Mouse (Mus musculus): Measurements from ENCODE around the gene Acbd7. TPM values are rescaled to one million over a fixed set of nuclear protein-coding genes. Genes with fewer than 3 reads are reported as not detected.

Acbd7 gene
- polyA plus RNA-seq, 1 experiment from 2014 or later: 3.4 TPM

DNA sequence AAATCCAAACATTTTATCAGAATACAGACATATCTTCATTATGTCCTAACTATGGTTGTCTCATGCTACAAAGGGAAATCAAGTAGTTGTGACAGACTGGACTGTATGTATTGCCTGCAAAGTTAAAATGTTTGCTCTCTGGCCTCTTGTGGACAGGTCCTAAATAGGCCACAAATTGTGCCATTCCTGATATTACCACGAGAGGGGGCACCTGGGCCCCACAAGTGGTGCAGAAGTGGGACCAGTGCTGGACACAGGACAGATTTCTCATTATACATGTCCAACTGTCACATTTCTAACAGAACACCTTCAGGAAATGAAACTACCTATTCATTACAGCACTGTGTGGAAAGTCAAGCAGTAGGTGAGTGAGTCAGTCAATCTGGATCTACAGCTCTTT, 8.6 kb upstream of the Acbd7 start:
- DNase-seq (ENCODE audit: low spot score) (peak; percentile 65), ATAC-seq (ENCODE audit: low FRiP score) (no peak)
- Histone ChIP-seq H3K36me3 (replicated peaks; ENCODE audit: control insufficient read depth, insufficient read depth) (peaks cover 66% of the 10 kb centered on the region), H3K4me1 (replicated peaks; ENCODE audit: control insufficient read depth, insufficient read depth, low read length) (peaks cover 7% of the 10 kb centered on the region), H3K9me3 (ENCODE audit: control insufficient read depth, low read length) (no peaks in the 10 kb centered on the region), H3K27ac (no peak overlapping the region), H3K4me2 (replicated peaks) (no peak overlapping the region), H3K27me3 (ENCODE audit: control insufficient read depth, insufficient read depth, low read length) (no peaks in the 10 kb centered on the region), H3K9ac (no peak overlapping the region), H3K4me3 (replicated peaks; ENCODE audit: low read length) (no peak overlapping the region)
- 21% methylated on average over 1 of the region's 1 CpGs for WGBS

DNA sequence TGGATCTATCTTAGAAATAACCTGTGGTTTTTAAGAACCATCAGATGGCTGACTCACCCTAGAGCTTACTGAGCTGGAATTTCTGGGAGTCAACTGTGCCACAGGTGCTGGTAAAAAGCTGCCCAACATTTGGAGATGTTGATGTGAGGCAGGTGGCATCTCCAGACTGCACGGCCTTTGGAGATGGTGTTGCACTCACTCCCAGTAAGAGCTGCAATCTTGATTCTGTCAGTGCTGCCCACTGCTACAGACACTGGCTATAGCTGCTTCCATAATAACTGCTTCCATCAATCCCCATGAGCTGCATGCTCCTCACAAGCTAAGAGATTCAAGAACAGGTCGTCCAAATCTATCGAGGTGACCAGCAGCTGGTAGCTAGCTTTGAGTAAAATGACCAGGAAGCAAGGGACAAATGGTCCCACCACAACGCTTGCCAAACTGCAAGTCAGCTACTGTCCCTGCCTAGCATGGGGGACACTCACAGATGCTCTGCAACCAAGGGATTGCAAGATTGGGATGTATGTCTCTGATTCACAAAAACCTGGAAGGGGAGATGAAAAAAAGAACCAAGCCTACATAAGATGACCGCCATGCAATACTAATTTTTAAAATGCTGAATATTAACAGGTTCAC, 4.8 kb upstream of the Acbd7 start:
- 84% methylated on average over 5 of the region's 5 CpGs for WGBS
- ATAC-seq (ENCODE audit: low FRiP score): no peak
- DNase-seq (ENCODE audit: low spot score): no peak
- no peaks in the 10 kb centered on the region for H3K27me3 ChIP-seq (ENCODE audit: control insufficient read depth, insufficient read depth, low read length)
- H3K4me1 ChIP-seq (replicated peaks; ENCODE audit: control insufficient read depth, insufficient read depth, low read length): peaks cover 12% of the 10 kb centered on the region
- H3K36me3 ChIP-seq (replicated peaks; ENCODE audit: control insufficient read depth, insufficient read depth): peaks cover 32% of the 10 kb centered on the region
- no peaks in the 10 kb centered on the region for H3K9me3 ChIP-seq (ENCODE audit: control insufficient read depth, low read length)
- peak overlapping the region; percentile 68 for H3K4me2 ChIP-seq (replicated peaks)
- 0 out of 2 replicates have a peak overlapping the region, but pooled peaks have one; percentile 87 for H3K27ac ChIP-seq
- H3K4me3 ChIP-seq (replicated peaks; ENCODE audit: low read length): peak overlapping the region; percentile 70
- peak overlapping the region; percentile 79 for H3K9ac ChIP-seq

DNA sequence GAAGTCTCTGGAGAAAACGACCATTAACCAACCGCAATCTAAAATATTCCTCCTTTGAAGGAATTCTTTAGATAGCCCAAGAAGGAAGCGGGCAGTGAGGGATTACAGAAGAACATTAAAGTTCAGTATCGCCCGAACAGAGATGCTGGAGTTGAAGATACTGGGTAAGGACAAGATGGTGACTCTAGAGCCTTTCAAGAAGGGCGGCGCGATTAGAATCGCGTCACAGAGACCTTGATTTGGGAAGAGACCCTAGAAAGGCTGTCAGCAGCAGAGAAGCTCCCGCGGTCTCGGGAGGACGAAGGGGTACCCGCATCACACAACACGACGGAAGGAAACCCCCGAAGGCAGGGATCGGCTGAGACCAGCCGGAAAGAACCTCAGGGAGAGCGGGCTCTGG, 3.9 kb upstream of the Acbd7 start:
- DNase-seq (ENCODE audit: low spot score): peak; percentile 31
- peak overlapping the region; percentile 87 for H3K27ac ChIP-seq
- no peak; the same call in 1 of the 2 replicates for ATAC-seq (ENCODE audit: low FRiP score)
- H3K4me3 ChIP-seq (replicated peaks; ENCODE audit: low read length): peak overlapping the region; percentile 70
- H3K4me1 ChIP-seq (replicated peaks; ENCODE audit: control insufficient read depth, insufficient read depth, low read length): peaks cover 12% of the 10 kb centered on the region
- peak overlapping the region; percentile 79 for H3K9ac ChIP-seq
- H3K36me3 ChIP-seq (replicated peaks; ENCODE audit: control insufficient read depth, insufficient read depth): peaks cover 24% of the 10 kb centered on the region
- WGBS: 3% methylated on average over 21 of the region's 21 CpGs
- H3K27me3 ChIP-seq (ENCODE audit: control insufficient read depth, insufficient read depth, low read length): no peaks in the 10 kb centered on the region
- peak overlapping the region; percentile 68 for H3K4me2 ChIP-seq (replicated peaks)
- no peaks in the 10 kb centered on the region for H3K9me3 ChIP-seq (ENCODE audit: control insufficient read depth, low read length)

DNA sequence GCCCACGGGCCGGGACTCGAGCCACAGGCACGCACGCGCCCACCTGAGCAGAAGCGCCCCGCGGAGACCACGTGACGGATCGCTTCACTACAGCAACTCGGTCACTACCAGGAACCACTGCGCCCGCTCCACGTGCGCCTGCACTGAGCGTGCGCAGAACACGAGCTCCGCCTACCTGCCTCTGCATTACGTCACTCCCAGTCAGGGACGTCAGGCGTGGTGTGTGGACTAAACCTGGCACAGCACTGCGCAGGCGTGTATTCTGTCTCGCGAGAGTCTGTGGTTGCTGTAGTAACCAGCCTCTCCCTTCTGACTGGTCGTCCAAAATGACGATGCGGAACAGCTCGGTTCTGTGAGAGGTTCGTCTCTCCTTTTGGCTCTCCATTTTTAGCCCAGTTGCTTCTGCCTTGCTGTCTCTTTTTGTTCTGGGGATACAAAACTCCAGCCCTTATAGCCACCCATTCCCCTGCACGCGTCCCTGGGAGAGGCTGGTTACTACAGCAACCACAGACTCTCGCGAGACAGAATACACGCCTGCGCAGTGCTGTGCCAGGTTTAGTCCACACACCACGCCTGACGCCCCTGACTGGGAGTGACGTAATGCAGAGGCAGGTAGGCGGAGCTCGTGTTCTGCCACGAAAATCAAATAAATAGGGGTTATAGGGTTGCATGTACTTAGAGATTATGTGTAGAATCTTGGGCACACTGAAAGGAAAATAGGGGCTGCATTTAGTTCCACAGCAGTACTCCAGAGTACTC, 3.3 kb upstream of the Acbd7 start, which contains the start of gene Rpp38:
TSS of gene Rpp38 (minus strand) at position 160 of the 759 bp plus-strand sequence.
- Histone ChIP-seq H3K4me1 (replicated peaks; ENCODE audit: control insufficient read depth, insufficient read depth, low read length) (peaks cover 12% of the 10 kb centered on the region), H3K9me3 (ENCODE audit: control insufficient read depth, low read length) (no peaks in the 10 kb centered on the region), H3K4me3 (replicated peaks; ENCODE audit: low read length) (peak within 1 kb of the TSS; percentile 70), H3K36me3 (replicated peaks; ENCODE audit: control insufficient read depth, insufficient read depth) (peaks cover 18% of the 10 kb centered on the region), H3K9ac (peak within 1 kb of the TSS; percentile 79), H3K27ac (peak within 1 kb of the TSS; percentile 87), H3K27me3 (ENCODE audit: control insufficient read depth, insufficient read depth, low read length) (no peaks in the 10 kb centered on the region), H3K4me2 (replicated peaks) (peak within 1 kb of the TSS; percentile 68)
- under 1% methylated on average over 45 of the region's 45 CpGs for WGBS
- peak; percentile 98 for ATAC-seq (ENCODE audit: low FRiP score)
- DNase-seq (ENCODE audit: low spot score): peak; percentile 98

DNA sequence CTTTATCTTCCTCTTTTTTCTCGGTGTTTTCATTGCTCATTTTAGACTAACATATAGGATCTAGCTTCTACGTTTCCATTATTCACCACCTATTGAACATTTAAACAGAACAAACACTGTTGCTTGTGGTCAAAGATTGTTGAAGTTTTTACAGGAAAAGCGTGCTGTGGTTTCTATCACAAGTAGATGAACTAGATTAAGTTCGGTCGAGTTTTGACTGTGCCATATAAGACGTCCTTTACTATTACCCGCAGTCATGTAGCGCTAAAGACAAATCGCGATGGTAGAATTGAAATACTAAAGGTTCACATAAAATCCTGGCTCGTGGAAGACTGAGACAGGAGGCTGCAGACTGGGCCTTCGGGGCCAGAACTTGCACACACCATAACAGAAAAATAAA, 2.2 kb upstream of the Acbd7 start:
- no peak overlapping the region for H3K4me3 ChIP-seq (replicated peaks; ENCODE audit: low read length)
- H3K36me3 ChIP-seq (replicated peaks; ENCODE audit: control insufficient read depth, insufficient read depth): peaks cover 7% of the 10 kb centered on the region
- no peaks in the 10 kb centered on the region for H3K9me3 ChIP-seq (ENCODE audit: control insufficient read depth, low read length)
- 92% methylated on average over 12 of the region's 12 CpGs for WGBS
- no peak overlapping the region for H3K4me2 ChIP-seq (replicated peaks)
- DNase-seq (ENCODE audit: low spot score) (no peak), ATAC-seq (ENCODE audit: low FRiP score) (no peak)
- no peak overlapping the region for H3K27ac ChIP-seq
- no peak overlapping the region for H3K9ac ChIP-seq
- H3K27me3 ChIP-seq (ENCODE audit: control insufficient read depth, insufficient read depth, low read length): no peaks in the 10 kb centered on the region
- H3K4me1 ChIP-seq (replicated peaks; ENCODE audit: control insufficient read depth, insufficient read depth, low read length): peaks cover 12% of the 10 kb centered on the region

DNA sequence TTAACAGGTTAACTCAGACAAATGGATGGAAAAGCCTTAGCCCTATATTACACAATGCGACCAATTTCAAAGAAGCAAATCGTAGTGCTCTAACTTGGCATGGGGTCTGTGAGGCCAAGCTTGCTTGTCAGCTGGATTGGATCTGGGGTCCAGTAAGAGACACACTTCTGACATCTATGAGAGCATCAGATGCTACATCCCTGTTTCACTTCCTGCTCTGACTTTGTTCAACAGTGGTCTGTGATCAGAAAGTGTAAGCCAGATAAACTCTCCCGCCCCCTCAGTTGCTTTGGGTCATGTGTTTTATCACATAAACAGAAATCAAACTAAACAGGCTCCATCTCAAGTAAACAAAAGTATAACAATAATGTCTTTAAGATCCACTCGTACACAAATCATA, 12.5 kb downstream of the Acbd7 start:
- H3K27ac ChIP-seq: no peak overlapping the region
- H3K9ac ChIP-seq: no peak overlapping the region
- no peak overlapping the region for H3K4me3 ChIP-seq (replicated peaks; ENCODE audit: low read length)
- H3K4me1 ChIP-seq (replicated peaks; ENCODE audit: control insufficient read depth, insufficient read depth, low read length): no peaks in the 10 kb centered on the region
- H3K36me3 ChIP-seq (replicated peaks; ENCODE audit: control insufficient read depth, insufficient read depth): no peaks in the 10 kb centered on the region
- no peaks in the 10 kb centered on the region for H3K9me3 ChIP-seq (ENCODE audit: control insufficient read depth, low read length)
- no peak for DNase-seq (ENCODE audit: low spot score)
- no peak for ATAC-seq (ENCODE audit: low FRiP score)
- H3K4me2 ChIP-seq (replicated peaks): no peak overlapping the region
- H3K27me3 ChIP-seq (ENCODE audit: control insufficient read depth, insufficient read depth, low read length): no peaks in the 10 kb centered on the region
- 85% methylated on average over 4 of the region's 4 CpGs for WGBS

DNA sequence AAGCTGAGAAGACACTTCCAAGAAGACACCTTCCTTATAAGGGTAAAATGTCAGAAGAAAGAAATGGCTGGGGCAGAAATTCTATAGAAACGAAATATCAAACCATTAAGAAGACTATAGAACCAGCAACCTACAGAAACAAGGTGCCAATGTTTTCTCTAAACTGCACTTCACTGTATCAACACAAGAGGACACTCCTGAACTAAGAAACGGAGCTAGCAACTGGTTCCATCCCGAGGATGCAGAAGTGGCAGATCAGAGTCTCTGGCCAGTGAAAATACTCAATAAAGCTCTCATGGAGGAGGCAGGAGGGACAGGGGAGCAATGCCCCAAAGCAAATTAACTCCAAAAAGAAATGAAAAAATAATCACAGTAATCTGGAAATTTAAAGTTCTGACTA, 13.0 kb downstream of the Acbd7 start:
- Histone ChIP-seq H3K4me2 (replicated peaks) (no peak overlapping the region), H3K4me1 (replicated peaks; ENCODE audit: control insufficient read depth, insufficient read depth, low read length) (no peaks in the 10 kb centered on the region), H3K9ac (no peak overlapping the region), H3K27ac (no peak overlapping the region), H3K9me3 (ENCODE audit: control insufficient read depth, low read length) (no peaks in the 10 kb centered on the region), H3K36me3 (replicated peaks; ENCODE audit: control insufficient read depth, insufficient read depth) (no peaks in the 10 kb centered on the region), H3K4me3 (replicated peaks; ENCODE audit: low read length) (no peak overlapping the region), H3K27me3 (ENCODE audit: control insufficient read depth, insufficient read depth, low read length) (no peaks in the 10 kb centered on the region)
- ATAC-seq (ENCODE audit: low FRiP score) (no peak), DNase-seq (ENCODE audit: low spot score) (peak; percentile 73)
- WGBS: 21% methylated on average over 3 of the region's 3 CpGs

DNA sequence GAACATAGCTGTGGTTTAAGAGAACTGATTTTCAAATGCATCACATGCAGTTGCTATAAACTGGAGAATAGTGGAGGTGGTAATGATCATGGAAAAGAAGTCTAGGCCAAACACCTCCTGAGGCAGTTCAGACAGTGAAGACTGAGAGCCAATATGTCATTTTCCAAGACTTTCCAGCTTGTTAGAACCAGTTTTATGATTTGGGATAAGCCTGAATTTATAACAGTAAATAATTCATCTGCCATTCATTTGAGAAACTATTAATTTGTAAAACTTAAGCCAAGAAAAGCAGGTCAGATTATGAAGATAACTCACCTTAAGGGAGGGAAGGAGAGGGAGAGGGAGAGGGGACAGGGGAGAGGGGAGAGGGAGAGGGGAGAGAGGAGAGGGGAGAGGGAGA, 17.2 kb downstream of the Acbd7 start:
- no peak overlapping the region for H3K27ac ChIP-seq
- no peaks in the 10 kb centered on the region for H3K4me1 ChIP-seq (replicated peaks; ENCODE audit: control insufficient read depth, insufficient read depth, low read length)
- DNase-seq (ENCODE audit: low spot score): no peak
- no peak overlapping the region for H3K4me3 ChIP-seq (replicated peaks; ENCODE audit: low read length)
- H3K36me3 ChIP-seq (replicated peaks; ENCODE audit: control insufficient read depth, insufficient read depth): no peaks in the 10 kb centered on the region
- H3K9ac ChIP-seq: no peak overlapping the region
- H3K9me3 ChIP-seq (ENCODE audit: control insufficient read depth, low read length): no peaks in the 10 kb centered on the region
- no peak for ATAC-seq (ENCODE audit: low FRiP score)
- no peaks in the 10 kb centered on the region for H3K27me3 ChIP-seq (ENCODE audit: control insufficient read depth, insufficient read depth, low read length)
- no peak overlapping the region for H3K4me2 ChIP-seq (replicated peaks)

DNA sequence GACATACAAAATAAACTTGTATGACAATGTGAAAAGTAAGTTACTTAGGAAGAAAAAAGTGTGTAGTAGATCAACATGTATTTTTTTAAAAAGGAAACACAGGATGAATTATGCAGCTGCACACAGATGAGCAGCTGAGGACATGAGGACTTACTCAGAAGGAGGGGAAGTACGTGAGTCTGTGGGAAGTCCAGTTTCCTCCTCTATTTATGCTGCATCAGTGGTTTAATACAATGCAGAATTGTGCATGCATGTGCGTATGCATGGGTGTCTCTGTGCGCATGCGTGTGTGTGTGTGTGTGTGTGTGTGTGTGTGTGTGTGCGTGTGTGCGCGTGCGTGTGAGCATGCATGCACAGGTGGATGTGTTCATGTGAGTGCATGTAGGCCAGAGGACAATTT, 19.8 kb downstream of the Acbd7 start:
- H3K27ac ChIP-seq: no peak overlapping the region
- H3K4me3 ChIP-seq (replicated peaks; ENCODE audit: low read length): no peak overlapping the region
- WGBS: 93% methylated on average over 8 of the region's 8 CpGs
- DNase-seq (ENCODE audit: low spot score): no peak
- no peaks in the 10 kb centered on the region for H3K27me3 ChIP-seq (ENCODE audit: control insufficient read depth, insufficient read depth, low read length)
- ATAC-seq (ENCODE audit: low FRiP score): no peak
- no peak overlapping the region for H3K9ac ChIP-seq
- no peaks in the 10 kb centered on the region for H3K9me3 ChIP-seq (ENCODE audit: control insufficient read depth, low read length)
- no peak overlapping the region for H3K4me2 ChIP-seq (replicated peaks)
- H3K4me1 ChIP-seq (replicated peaks; ENCODE audit: control insufficient read depth, insufficient read depth, low read length): no peaks in the 10 kb centered on the region
- H3K36me3 ChIP-seq (replicated peaks; ENCODE audit: control insufficient read depth, insufficient read depth): no peaks in the 10 kb centered on the region

Measured in hindbrain, embryonic 14.5 days (tissue).